Comparison of ENCODE assay signal across 9 mouse cellular contexts in genomic region chr7:120328087-120328793, GRCm38 (mm10). TPM values are rescaled to one million over a fixed set of nuclear protein-coding genes. Genes with fewer than 3 reads are reported as not detected.
DNase-seq lines count a peak whose midpoint lies in the region; ATAC-seq lines count a peak whose summit lies in the region.
"Had no signal": no experiment of that assay in that cellular context is flagged by ENCODE, and none has a peak within 500 bp of the region (broad histone marks: within the 10 kb centered on the region; RNA-seq: fewer than 3 reads in every experiment).

Gene Abca15, plus strand, starts transcription at chr7:120328670.

- peak; percentile 13 for DNase-seq in adrenal gland, adult 2 months
- no peak for DNase-seq in adrenal gland, postnatal 4 days (ENCODE audit: low spot score in 2 of 2)
- DNase-seq in ovary, postnatal 36 days (ENCODE audit: low spot score) = peak; percentile 7
- DNase-seq in ovary, postnatal 10 days (ENCODE audit: low spot score) = no peak
- DNase-seq in hindbrain, embryonic 10.5 days (ENCODE audit: low spot score) = no peak
- peak; percentile 8 to 16 for DNase-seq in layer of hippocampus, postnatal 14 days (ENCODE audit: low spot score in 2 of 2)
- no peak for DNase-seq in spleen, postnatal 10 days (ENCODE audit: low spot score in 2 of 2)

- no peaks in the 10 kb centered on the region for H3K9me3 ChIP-seq in hindbrain, embryonic 10.5 days
- H3K9me3 ChIP-seq in stomach, embryonic 16.5 days (replicated peaks; ENCODE audit: control insufficient read depth, low read length) = no peaks in the 10 kb centered on the region

- H3K4me3 ChIP-seq in hindbrain, embryonic 10.5 days = peak within 1 kb of the TSS; percentile 44
- no peak within 1 kb of the TSS for H3K4me3 ChIP-seq in stomach, embryonic 16.5 days (replicated peaks; ENCODE audit: low read length)

- no peaks in the 10 kb centered on the region for H3K36me3 ChIP-seq in hindbrain, embryonic 10.5 days
- no peaks in the 10 kb centered on the region for H3K36me3 ChIP-seq in stomach, embryonic 16.5 days (ENCODE audit: control insufficient read depth, insufficient read depth, low read length)

- H3K4me1 ChIP-seq in hindbrain, embryonic 10.5 days (replicated peaks) = peaks cover 4% of the 10 kb centered on the region; the same call in 1 of the 2 replicates
- no peaks in the 10 kb centered on the region for H3K4me1 ChIP-seq in stomach, embryonic 16.5 days (ENCODE audit: control insufficient read depth, insufficient read depth, low read length)

- 87% methylated on average over 22 of the region's 22 CpGs for WGBS in hindbrain, embryonic 10.5 days
- WGBS in stomach, embryonic 16.5 days = 70% methylated on average over 22 of the region's 22 CpGs

- 0 out of 2 replicates have a peak, but pooled peaks cover 8% of the 10 kb centered on the region for H3K27me3 ChIP-seq in hindbrain, embryonic 10.5 days (ENCODE audit: insufficient read depth, poor library complexity, severe bottlenecking)
- H3K27me3 ChIP-seq in stomach, embryonic 16.5 days (ENCODE audit: control insufficient read depth, insufficient read depth, low read length) = no peaks in the 10 kb centered on the region

- no peak for ATAC-seq in stomach, embryonic 16.5 days (ENCODE audit: insufficient read depth, low FRiP score)

- H3K9ac ChIP-seq in stomach, embryonic 16.5 days (ENCODE audit: low read length) = no peak within 1 kb of the TSS

- peak within 1 kb of the TSS; percentile 44 for H3K4me2 ChIP-seq in stomach, embryonic 16.5 days (ENCODE audit: low read depth, low read length)

- no peak within 1 kb of the TSS for H3K27ac ChIP-seq in hindbrain, embryonic 10.5 days
- H3K27ac ChIP-seq in stomach, embryonic 16.5 days (ENCODE audit: low read length) = no peak within 1 kb of the TSS

RNA-seq across cellular contexts. Expression of gene Abca15, which starts in this region (rescaled TPM):
- not detected for total RNA-seq in adrenal gland, adult 2 months (2021)
- not detected in 2 replicates for polyA plus RNA-seq in adrenal gland, adult 2 months (2012; rRNA removed)
- total RNA-seq in adrenal gland, postnatal 4 days (2021) = not detected
- not detected in 2 replicates for polyA plus RNA-seq in hindbrain, embryonic 10.5 days (2016; fragmentation: Nextera tagmentation; extraction: Ambion mirVana)
- not detected for total RNA-seq in layer of hippocampus, postnatal 14 days (2021)
- not detected in 2 replicates for polyA plus RNA-seq in stomach, embryonic 16.5 days (2015; fragmentation: Nextera tagmentation; extraction: Ambion mirVana)
- total RNA-seq: left cerebral cortex, postnatal 10 days had no signal

Comparison
In these comparisons a context has a peak if more than half of its experiments do, and no peak if none do; other contexts are left out.
1. Peak in DNase-seq in adrenal gland, adult 2 months; RNA of the gene not detected or under 1 TPM.
2. Peak in DNase-seq in layer of hippocampus, postnatal 14 days; RNA of the gene not detected or under 1 TPM.